Mouse (Mus musculus) bone marrow macrophage, adult 2 months (primary cell): Measurements from ENCODE around the gene Gast. TPM values are rescaled to one million over a fixed set of nuclear protein-coding genes. Genes with fewer than 3 reads are reported as not detected.
"Not testable (repeated sequence)": the region's sequence is repeated elsewhere in the genome, so short reads cannot be mapped to it uniquely, and the experiment has no call there.

ENCODE experiments used
- H3K27ac ChIP-seq: 2 replicates; pipeline ENCODE4 v1.5.1; 2012; ENCODE audit warnings: low read depth, low read length; ENCODE audit not compliant: insufficient read depth
- H3K4me1 ChIP-seq: 2 replicates; pipeline ENCODE4 v1.6.1; 2012; ENCODE audit warnings: low read length; ENCODE audit not compliant: control insufficient read depth, insufficient read depth
- H3K4me3 ChIP-seq: 2 replicates; pipeline ENCODE4 v1.5.1; 2012; ENCODE audit warnings: mild to moderate bottlenecking, low read length, moderate library complexity; ENCODE audit not compliant: insufficient read depth
- CTCF ChIP-seq: IDR thresholded peaks from 2 replicates; pipeline ENCODE4 v1.5.1; 2012; ENCODE audit warnings: low read depth, mild to moderate bottlenecking, low read length, moderate library complexity
- POLR2A ChIP-seq: IDR thresholded peaks from 2 replicates; pipeline ENCODE4 v1.6.1; 2012; ENCODE audit warnings: mild to moderate bottlenecking, low read depth, low read length, borderline replicate concordance
- polyA plus RNA-seq: library from polyadenylated mRNA; stranded (reverse); fragments of >200 nt; gene quantifications from 2 replicates; pipeline ENCODE4 v1.2.4, GENCODE M21; 2012; ENCODE audit not compliant: missing spikeins, insufficient read depth, insufficient read length

Gene Gast
- polyA plus RNA-seq, 1 experiment, result not detected

DNA sequence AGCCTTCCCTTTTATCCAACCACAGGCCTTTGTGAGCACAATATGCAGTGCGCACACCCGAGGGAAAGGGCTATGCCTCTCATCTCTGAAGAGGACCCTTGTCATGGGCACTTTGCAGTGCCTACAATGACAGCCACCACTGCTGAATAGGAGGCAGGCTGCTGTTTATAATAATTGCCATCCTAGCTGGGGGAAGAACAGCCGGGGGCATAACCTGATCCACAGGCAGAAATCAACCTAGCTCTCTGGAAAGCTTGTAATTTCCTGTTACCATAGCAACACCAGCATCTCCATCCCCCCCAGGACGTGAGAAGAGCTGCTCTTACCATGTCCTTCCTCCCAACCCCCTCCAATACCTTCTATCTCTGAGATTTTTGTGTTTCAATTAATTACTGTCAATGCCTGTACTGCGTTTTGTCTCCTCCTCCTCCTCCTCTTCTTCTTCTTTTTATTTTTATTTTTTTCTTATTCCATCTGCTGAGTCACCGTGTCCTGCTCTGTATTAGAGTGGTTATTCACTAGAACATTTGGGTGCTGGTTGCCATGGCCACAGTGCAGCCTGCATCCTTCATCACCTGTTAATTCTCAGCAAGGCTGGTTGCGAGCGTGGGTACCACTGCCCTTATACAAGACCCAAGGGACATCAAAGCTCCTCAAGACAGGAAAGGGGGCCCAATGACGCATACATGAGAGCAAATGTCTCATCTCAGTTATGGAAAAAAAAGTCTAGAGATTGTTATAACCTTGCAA, 1.3 kb upstream of the Gast start:
- H3K27ac ChIP-seq, result no peak overlapping the region
- peaks cover 2% of the 10 kb centered on the region; the same call in 1 of the 2 replicates for H3K4me1 ChIP-seq
- H3K4me3 ChIP-seq, result no peak overlapping the region
- no peak for TF ChIP-seq POLR2A
- no peak for TF ChIP-seq CTCF

DNA sequence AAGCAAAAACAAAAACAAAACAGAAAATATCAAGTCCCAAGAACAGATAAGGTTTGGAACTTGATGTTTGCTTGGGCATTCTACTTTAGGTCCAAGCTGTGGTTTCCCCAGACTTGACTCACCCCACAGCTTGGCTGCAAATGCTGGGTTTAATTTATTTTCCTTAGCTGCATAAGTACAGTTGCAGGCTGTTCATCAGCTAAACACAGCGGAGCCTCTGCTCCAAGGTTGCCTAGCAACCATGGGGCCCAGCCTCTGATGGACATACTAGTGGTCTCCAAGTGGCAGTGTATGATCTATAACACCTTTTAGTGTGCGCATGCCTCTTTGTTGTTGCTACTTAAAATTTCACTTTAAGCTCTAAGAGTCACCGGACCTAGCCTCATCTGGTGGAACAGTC, 1.5 kb downstream of the Gast start:
- no peaks in the 10 kb centered on the region for H3K4me1 ChIP-seq
- TF ChIP-seq POLR2A (no peak), CTCF (no peak)
- H3K4me3 ChIP-seq, result no peak overlapping the region
- no peak overlapping the region for H3K27ac ChIP-seq

DNA sequence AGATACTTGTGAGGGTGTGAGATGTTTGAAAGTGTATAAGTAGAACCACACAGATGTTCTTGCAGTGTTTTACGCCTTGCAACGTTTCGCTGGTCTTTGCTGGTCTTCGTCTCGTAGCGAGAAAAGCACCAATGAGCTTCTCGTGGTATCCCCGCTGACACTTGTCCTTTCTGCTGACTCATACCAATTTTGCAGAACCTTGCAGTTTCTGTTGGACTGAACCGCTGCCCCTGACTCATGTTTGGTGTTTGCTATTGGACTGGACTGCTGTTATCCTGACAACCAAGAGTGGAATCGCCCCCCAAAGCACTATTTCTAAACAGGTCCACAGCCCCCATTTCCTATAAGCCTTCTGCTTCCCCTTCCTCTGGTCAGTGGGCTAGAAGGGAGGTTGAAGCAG, 10.1 kb downstream of the Gast start:
- Histone ChIP-seq H3K4me1 (peaks cover 17% of the 10 kb centered on the region), H3K4me3 (no peak overlapping the region), H3K27ac (no peak overlapping the region)
- TF ChIP-seq POLR2A (no peak), CTCF (no peak)

DNA sequence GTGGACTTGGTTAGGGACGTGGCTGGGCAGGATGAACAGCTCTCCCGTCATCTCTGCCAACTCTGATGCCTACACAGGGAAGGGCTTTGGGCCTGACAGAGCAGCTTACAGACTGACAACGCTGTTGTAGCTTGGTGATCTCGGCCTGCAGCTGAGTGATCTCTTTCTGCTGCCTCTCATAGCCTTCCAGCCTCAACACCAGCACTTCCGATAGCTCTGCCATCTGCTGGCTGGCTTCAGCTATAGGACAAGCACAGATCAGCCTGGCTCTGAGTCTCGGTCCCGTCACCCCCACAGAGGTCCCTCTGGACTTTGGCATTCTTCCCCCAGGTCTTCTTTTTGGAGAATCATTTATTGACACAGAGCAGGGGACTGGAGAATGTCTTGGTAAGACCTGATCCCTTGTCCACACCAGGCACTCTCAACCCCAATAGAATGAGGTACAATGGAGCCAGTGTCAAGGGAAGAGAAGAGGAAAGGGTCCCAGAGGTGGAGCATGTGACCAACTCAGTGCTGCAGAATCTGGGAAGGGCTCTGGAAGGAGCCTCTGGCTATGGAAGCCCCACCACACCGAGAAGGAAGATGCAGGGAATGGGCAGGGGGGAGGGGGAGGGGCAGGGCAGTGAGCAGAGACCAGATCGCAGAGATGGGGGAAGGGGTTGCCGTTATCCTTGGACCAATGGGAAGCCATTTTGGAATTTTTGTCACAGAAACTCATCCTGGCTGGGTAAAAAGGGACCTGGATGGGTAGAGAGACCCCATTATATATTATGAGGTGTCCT, 18.1 kb downstream of the Gast start:
- TF ChIP-seq POLR2A (no peak), CTCF (peak; percentile 42; the same call in 1 of the 2 replicates)
- Histone ChIP-seq H3K4me3 (no peak overlapping the region), H3K4me1 (no peaks in the 10 kb centered on the region), H3K27ac (no peak overlapping the region)

DNA sequence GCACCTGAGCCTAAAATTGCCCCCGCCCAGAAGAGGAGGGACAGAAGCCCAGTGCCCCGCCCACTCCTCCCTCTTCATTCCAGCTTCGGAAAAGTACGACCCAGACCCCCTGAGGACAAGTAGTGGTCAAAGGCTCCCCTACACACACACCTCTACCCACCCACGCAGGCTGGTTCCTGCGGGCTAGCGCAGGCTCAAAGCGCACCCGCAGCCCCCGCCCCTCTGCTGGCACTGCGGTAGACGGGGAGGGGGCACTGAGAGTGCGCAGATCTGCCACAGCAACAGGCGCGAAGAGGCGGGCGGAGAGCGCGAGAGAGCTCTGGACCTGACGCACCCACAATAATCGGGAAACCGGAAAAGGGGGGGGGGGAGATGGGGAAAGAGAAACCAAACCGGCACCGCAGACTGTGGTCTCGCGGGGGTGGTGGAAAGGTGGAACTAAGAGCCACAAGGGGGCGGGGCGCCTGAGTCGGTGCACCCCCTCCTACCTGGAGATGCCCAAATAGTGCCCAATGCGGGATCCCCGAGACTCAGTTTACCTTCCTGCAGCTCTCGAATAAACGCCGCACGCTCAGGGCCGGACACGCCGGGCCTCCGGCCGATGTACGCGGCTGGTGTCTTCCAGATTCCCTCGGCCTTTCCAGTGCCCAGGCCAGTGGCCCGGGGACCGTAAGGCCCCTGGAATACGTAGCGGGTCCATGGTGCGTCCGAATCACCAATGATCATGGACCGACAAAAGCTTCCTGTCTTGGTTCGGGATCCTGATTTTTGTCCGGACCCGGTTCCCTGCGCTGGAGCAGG, 21.1 kb downstream of the Gast start:
- H3K27ac ChIP-seq, result no peak overlapping the region
- TF ChIP-seq POLR2A, result no peak
- no peak for TF ChIP-seq CTCF
- peak overlapping the region; percentile 69 for H3K4me3 ChIP-seq
- no peaks in the 10 kb centered on the region for H3K4me1 ChIP-seq

DNA sequence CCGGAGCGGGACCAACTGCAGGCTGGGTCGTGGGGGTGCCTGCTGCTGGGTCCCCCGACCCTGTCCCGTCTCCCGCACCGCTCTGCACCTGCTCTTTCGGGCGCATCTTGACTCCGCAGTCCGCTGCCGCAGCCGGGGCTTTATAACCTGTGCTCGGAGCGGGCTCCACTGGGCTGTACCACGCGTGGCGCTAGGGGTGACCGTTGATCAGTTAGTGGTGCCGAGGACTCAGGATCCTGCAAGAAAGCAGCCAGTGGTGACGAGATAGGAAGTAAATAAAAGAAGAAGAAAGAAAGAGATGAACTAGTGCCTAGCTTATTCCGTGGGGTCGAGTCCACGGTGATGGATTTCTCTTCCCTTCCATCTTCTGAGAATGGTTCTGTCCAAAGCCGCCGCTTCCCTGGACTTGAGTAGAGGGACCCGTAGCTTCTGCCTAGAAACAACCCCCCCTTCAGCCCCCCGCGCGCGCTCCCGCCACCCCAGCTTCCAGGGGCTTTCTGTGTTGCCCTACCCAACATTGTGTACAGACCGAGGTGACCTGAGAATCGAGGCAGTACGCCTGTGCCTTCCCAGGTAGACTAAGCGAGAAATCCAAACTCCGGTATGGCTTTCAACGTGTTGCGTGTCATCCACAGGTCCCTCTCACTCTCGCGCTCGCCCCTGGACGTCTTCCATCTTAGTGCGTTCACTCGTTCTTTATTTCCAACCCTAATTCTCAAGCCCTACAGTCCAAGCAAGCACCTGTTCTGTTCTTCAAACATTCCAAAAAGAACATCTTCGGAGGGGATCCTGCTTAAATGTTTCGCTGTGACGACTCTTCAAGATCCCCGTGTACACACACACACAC, 22.0 kb downstream of the Gast start, which contains the start of gene Hap1:
Gene Hap1 (minus strand): TSS at position 157 of the 847 bp plus-strand sequence.
- Histone ChIP-seq H3K4me1 (no peaks in the 10 kb centered on the region), H3K27ac (no peak within 1 kb of the TSS), H3K4me3 (peak within 1 kb of the TSS; percentile 69)
- TF ChIP-seq CTCF, result no peak
- TF ChIP-seq POLR2A, result no peak

DNA sequence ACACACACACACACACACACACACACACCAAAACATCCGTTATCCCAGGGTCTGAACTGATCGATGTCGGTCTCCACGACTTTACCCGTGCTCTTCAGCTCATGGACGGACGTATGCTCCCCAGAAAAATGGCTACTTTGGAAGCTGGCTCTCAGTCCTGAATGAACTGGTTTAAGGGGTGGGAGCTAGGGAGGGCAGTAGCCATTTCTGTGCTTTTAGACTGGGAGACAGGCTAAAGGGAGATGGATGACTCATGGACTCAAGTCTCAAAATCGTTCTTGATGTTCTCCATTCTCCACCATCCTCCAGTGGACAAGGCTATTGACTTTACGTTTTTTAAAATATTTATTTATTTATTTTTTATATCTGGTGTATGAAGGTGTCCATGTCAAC, 22.6 kb downstream of the Gast start:
- no peaks in the 10 kb centered on the region for H3K4me1 ChIP-seq
- TF ChIP-seq POLR2A (no peak), CTCF (no peak)
- H3K4me3 ChIP-seq, result peak overlapping the region; percentile 69
- no peak overlapping the region for H3K27ac ChIP-seq

DNA sequence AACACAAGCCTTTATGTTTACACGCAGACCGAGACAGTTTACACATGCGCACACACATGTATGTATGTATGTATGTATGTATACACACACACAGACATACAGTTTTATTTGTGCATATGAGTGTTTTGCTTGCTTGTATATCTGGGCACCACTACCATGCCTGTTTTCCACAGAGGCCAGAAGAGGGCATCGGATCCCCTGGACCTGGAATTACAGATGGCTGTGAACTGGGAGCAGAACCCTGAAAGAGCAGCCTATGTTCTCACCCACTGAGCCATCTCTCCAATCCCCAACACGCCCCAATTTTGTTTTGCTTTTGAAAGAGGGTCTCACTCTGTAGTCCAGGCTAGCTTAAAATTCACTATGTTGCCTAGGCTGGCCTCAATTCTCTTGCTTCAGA, 23.2 kb downstream of the Gast start:
- Histone ChIP-seq H3K27ac (no peak overlapping the region), H3K4me1 (no peaks in the 10 kb centered on the region), H3K4me3 (no peak overlapping the region)
- no peak for TF ChIP-seq CTCF
- TF ChIP-seq POLR2A, result no peak

DNA sequence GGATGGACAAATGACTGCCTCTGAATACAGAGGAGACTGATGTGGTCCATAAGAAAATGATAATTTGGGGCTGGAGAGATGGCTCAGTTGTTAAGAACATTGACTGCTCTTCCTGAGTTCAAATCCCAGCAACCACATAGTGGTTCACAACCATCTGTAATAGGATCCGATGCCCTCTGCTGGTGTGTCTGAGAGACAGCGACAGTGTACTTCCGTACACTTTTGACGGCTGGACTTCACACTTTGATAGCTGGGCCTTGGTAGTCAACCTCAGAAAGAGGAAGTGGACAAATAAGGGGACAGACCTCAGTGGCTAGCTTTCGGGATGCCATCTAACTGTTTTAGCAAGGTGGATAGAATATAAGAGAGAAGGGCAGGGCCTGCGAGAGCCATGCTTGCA, 26.0 kb downstream of the Gast start:
- no peak for TF ChIP-seq POLR2A
- TF ChIP-seq CTCF, result no peak
- Histone ChIP-seq H3K27ac (no peak overlapping the region), H3K4me1 (no peaks in the 10 kb centered on the region), H3K4me3 (no peak overlapping the region)

DNA sequence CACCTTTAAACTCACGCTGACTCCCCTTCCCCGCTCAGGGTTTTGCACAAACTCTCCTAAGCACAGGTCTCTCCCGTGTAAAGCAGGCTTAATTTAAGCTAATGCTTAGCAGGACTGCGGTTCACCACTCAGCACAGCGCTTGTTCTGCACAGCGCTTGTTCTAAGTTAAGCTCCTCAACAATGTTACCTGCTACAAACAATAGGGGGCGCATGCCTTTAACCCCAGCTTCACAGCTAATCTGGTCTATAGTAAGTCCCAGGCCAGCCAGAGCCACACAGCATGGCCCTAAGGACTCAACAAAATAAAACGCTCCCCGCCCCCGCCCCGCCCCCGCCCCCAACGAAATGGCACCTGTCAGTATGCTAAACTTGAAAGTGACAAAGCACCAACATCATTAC, 26.9 kb downstream of the Gast start:
- H3K27ac ChIP-seq, H3K4me3 ChIP-seq, H3K4me1 ChIP-seq: not testable (repeated sequence)
